Mouse (Mus musculus) bone marrow, adult 2 months (tissue): ENCODE results near the gene Cyp2w1.

ENCODE experiments used
- CTCF ChIP-seq: fragments of 200-500 bp; IDR thresholded peaks from 2 replicates; pipeline ENCODE4 v1.5.1; 2011; ENCODE audit warnings: low read length, control low read depth; ENCODE audit not compliant: control insufficient read depth, insufficient read depth
- POLR2A ChIP-seq: fragments of 200-500 bp; IDR thresholded peaks from 2 replicates; pipeline ENCODE4 v1.6.1; 2011; ENCODE audit warnings: low read depth, mild to moderate bottlenecking, control low read depth, low read length, borderline replicate concordance; ENCODE audit not compliant: control insufficient read depth

DNA sequence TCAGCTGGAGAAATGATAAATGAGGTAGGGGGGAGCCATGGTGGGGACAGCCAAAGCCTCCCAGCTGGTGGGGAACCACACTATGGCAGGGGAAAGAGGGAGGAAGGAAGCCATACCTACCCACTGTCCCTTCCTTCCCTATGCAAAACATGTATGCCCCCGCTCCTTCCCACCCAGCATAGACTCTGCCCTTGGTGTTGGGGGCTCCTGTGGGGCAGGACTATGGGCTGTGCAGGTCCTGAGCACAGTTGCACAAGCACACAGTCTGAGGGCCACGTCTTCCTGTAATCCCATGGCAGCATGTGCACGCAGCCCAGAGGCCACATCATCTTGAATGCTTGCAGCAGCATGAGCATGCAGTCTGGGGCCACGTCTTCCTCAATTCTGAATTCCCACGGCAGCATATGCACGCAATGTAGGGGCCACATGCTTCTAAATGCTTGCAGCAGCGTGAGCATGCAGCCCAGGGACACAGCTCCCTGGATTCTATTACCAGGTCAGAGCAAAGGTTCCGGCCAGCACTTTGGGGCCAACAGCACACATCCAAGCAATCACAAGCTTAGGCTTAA lies 51.4 kb downstream of the Cyp2w1 start:
- no peak for TF ChIP-seq CTCF
- TF ChIP-seq POLR2A, result no peak
